Mouse (Mus musculus): ENCODE measurements around the gene Spcs1. TPM values are rescaled to one million over a fixed set of nuclear protein-coding genes. Genes with fewer than 3 reads are reported as not detected.

Gene Spcs1
- total and polyA plus RNA-seq, 3 experiments: 150 to 344 (median 181) TPM

GRCm38 (mm10) chr14:30960366-30960765 lies 41.1 kb downstream of the Spcs1 start:
- in situ Hi-C loops (cut with MboI; ENCODE audit: low pct_ligation_motif_present, low pct_unique_long_range_greater_than_20kb, low sequenced_read_pairs) (no loop called here), dilution Hi-C loops (cut with MboI; ENCODE audit: extremely low pct_ligation_motif_present, extremely low pct_unique_long_range_greater_than_20kb, low sequenced_read_pairs) (no loop called here)
- Histone ChIP-seq H3K27me3 (replicated peaks) (no peaks in the 10 kb centered on the region), H3K9me3 (replicated peaks; ENCODE audit: low read length) (no peaks in the 10 kb centered on the region), H3K79me2 (replicated peaks; ENCODE audit: control insufficient read depth, extremely low read depth, insufficient read depth, poor library complexity, severe bottlenecking) (no peaks in the 10 kb centered on the region), H3K9ac (ENCODE audit: insufficient read depth, low read depth) (no peak overlapping the region), H3K27ac (ENCODE audit: insufficient read depth, low read depth) (no peak overlapping the region), H3K4me2 (ENCODE audit: insufficient read depth, low read depth, poor library complexity, severe bottlenecking) (no peak overlapping the region), H3K4me1 (ENCODE audit: control insufficient read depth in 1 of 2, insufficient read depth in 2 of 2) (peaks cover 0 to 6% of the 10 kb centered on the region in 2 experiments; a peak in 1 of 4 replicates), H3K36me3 (replicated peaks in 1 of 2; ENCODE audit: control insufficient read depth in 1 of 2, insufficient read depth in 1 of 2, low read length in 1 of 2) (peaks cover 18 to 58% of the 10 kb centered on the region in 2 experiments), H3K4me3 (replicated peaks in 1 of 3; ENCODE audit: low read depth in 2 of 3, low read length in 2 of 3, poor library complexity in 1 of 3) (no peak overlapping the region)
- DNase-seq (ENCODE audit: extremely low read depth): no peak
- TF ChIP-seq KAT2A (IDR thresholded peaks at IDR 0.05; ENCODE audit: insufficient replicate concordance, low read length) (no peak), CHD1 (IDR thresholded peaks at IDR 0.05; ENCODE audit: low read depth, low read length) (no peak), NELFE (IDR thresholded peaks at IDR 0.05; ENCODE audit: low read depth, low read length) (no peak), RCOR1 (conservative IDR thresholded peaks at IDR 0.05; ENCODE audit: low read depth, low read length) (no peak)

- dilution Hi-C loops (cut with MboI; ENCODE audit: extremely low pct_ligation_motif_present, extremely low pct_unique_long_range_greater_than_20kb, low sequenced_read_pairs): no loop called here
- Histone ChIP-seq H3K27ac (ENCODE audit: insufficient read depth, low read depth) (no peak overlapping the region), H3K4me1 (ENCODE audit: control insufficient read depth in 1 of 2, insufficient read depth in 2 of 2) (peaks cover 0 to 7% of the 10 kb centered on the region in 2 experiments; a peak in 1 of 4 replicates), H3K9ac (ENCODE audit: insufficient read depth, low read depth) (no peak overlapping the region), H3K36me3 (replicated peaks in 1 of 2; ENCODE audit: control insufficient read depth in 1 of 2, insufficient read depth in 1 of 2, low read length in 1 of 2) (peaks cover 23 to 56% of the 10 kb centered on the region in 2 experiments), H3K27me3 (replicated peaks) (no peaks in the 10 kb centered on the region), H3K4me3 (replicated peaks in 1 of 3; ENCODE audit: low read depth in 2 of 3, low read length in 2 of 3, poor library complexity in 1 of 3) (no peak overlapping the region), H3K79me2 (replicated peaks; ENCODE audit: control insufficient read depth, extremely low read depth, insufficient read depth, poor library complexity, severe bottlenecking) (no peaks in the 10 kb centered on the region), H3K9me3 (replicated peaks; ENCODE audit: low read length) (no peaks in the 10 kb centered on the region), H3K4me2 (ENCODE audit: insufficient read depth, low read depth, poor library complexity, severe bottlenecking) (no peak overlapping the region)
- in situ Hi-C loops (cut with MboI; ENCODE audit: low pct_ligation_motif_present, low pct_unique_long_range_greater_than_20kb, low sequenced_read_pairs): no loop called here
- TF ChIP-seq SMC3 (IDR thresholded peaks at IDR 0.05; ENCODE audit: low read depth, low read length) (no peak), IRF4 (IDR thresholded peaks at IDR 0.05; ENCODE audit: low read depth, low read length) (no peak), CHD2 (IDR thresholded peaks at IDR 0.05; ENCODE audit: low read length) (no peak), USF2 (conservative IDR thresholded peaks at IDR 0.05; ENCODE audit: low read depth, low read length) (no peak), POLR2AphosphoS2 (IDR thresholded peaks at IDR 0.05; ENCODE audit: low read depth, low read length) (no peak), JUN (IDR thresholded peaks at IDR 0.05; ENCODE audit: insufficient read depth, low read depth, low read length) (no peak), TCF12 (IDR thresholded peaks at IDR 0.05; ENCODE audit: low read depth, low read length) (no peak), RAD21 (IDR thresholded peaks at IDR 0.05; ENCODE audit: low read depth, low read length) (no peak), MAFK (IDR thresholded peaks at IDR 0.05; ENCODE audit: insufficient replicate concordance, low read length) (no peak), UBTF (IDR thresholded peaks at IDR 0.05; ENCODE audit: low read depth, low read length) (no peak), E2F4 (IDR thresholded peaks at IDR 0.05; ENCODE audit: insufficient replicate concordance, low read depth, low read length) (no peak), CHD1 (IDR thresholded peaks at IDR 0.05; ENCODE audit: low read depth, low read length) (no peak), JUND (conservative IDR thresholded peaks at IDR 0.05; ENCODE audit: low read depth, low read length) (no peak), HCFC1 (IDR thresholded peaks at IDR 0.05; ENCODE audit: low read depth, low read length) (no peak), MYC (IDR thresholded peaks at IDR 0.05; ENCODE audit: low read depth, low read length) (no peak)
- no peak for DNase-seq (ENCODE audit: extremely low read depth)
Observed at GRCm38 (mm10) chr14:30959031-30959430, 42.4 kb downstream of the Spcs1 start.

Measured in CH12.LX (cell line).